Mouse (Mus musculus) forebrain, postnatal 0 days (tissue): ENCODE data around the gene Senp6. TPM values are rescaled to one million over a fixed set of nuclear protein-coding genes. Genes with fewer than 3 reads are reported as not detected.
"Not testable (repeated sequence)": the region's sequence is repeated elsewhere in the genome, so short reads cannot be mapped to it uniquely, and the experiment has no call there.

Experiments
- ATAC-seq: fragments of 200-750 bp; cut with Nextera tagmentation; 2 replicates; pipeline ENCODE4 v1.8.0; 2017; ENCODE audit warnings: mild to moderate bottlenecking, moderate library complexity
- DNase-seq: peaks from one replicate; pipeline ENCODE4 v3.0.0-alpha.2; 2015
- H3K27ac ChIP-seq: fragments of 300-500 bp; sonication (generic); 2 replicates; pipeline ENCODE4 v1.5.1; 2014; ENCODE audit warnings: low read depth, mild to moderate bottlenecking, antibody characterized with exemption, low read length, moderate library complexity, mixed read lengths
- H3K27me3 ChIP-seq: fragments of 300-500 bp; sonication (generic); 2 replicates; pipeline ENCODE4 v1.6.1; 2014; ENCODE audit warnings: mild to moderate bottlenecking, low read length, mixed read lengths; ENCODE audit not compliant: insufficient read depth
- H3K36me3 ChIP-seq: fragments of 300-500 bp; sonication (generic); 2 replicates; pipeline ENCODE4 v1.6.1; 2014; ENCODE audit warnings: mild to moderate bottlenecking, moderate library complexity; ENCODE audit not compliant: insufficient read depth
- H3K4me1 ChIP-seq: fragments of 300-500 bp; sonication (generic); 2 replicates; pipeline ENCODE4 v1.6.1; 2014; ENCODE audit warnings: antibody characterized with exemption; ENCODE audit not compliant: insufficient read depth
- H3K4me2 ChIP-seq: fragments of 300-500 bp; sonication (generic); 2 replicates; pipeline ENCODE4 v1.6.1; 2014; ENCODE audit warnings: low read depth, mild to moderate bottlenecking, moderate library complexity
- H3K4me3 ChIP-seq: fragments of 300-500 bp; sonication (generic); 2 replicates; pipeline ENCODE4 v1.5.1; 2014; ENCODE audit warnings: low read depth, low read length, mixed read lengths
- H3K9ac ChIP-seq: fragments of 300-500 bp; sonication (generic); 2 replicates; pipeline ENCODE4 v1.6.1; 2014; ENCODE audit warnings: mild to moderate bottlenecking
- H3K9me3 ChIP-seq: fragments of 300-500 bp; sonication (generic); 2 replicates; pipeline ENCODE4 v1.6.1; 2016; ENCODE audit warnings: low read length
- CTCF ChIP-seq: sonication (generic); IDR thresholded peaks from 2 replicates; pipeline ENCODE4 v1.5.1; 2016; ENCODE audit warnings: antibody characterized with exemption, control low read depth, low read depth
- WGBS: fragments of 180-500 bp; shearing (Covaris S2); extraction: QIAGEN DNeasy Blood & Tissue Kit; methylation state at CpG from one replicate; pipeline ENCODE4 v1.1.7; 2014; 5-methylcytosine and 5-hydroxymethylcytosine counted together
- polyA plus RNA-seq: library from polyadenylated mRNA; unstranded; fragments of >200 nt; fragmentation: Nextera tagmentation; extraction: Ambion mirVana; gene quantifications from 2 replicates; pipeline ENCODE4 v1.2.1, GENCODE M21; 2015
- total RNA-seq: library from RNA; depleted of rRNA; stranded (reverse); fragments of >200 nt; gene quantifications from 2 replicates; pipeline ENCODE4 v1.2.3, GENCODE M21; 2014

Senp6 gene
- total and polyA plus RNA-seq, 2 experiments from 2014 or later = 44.7 to 127 TPM

DNA sequence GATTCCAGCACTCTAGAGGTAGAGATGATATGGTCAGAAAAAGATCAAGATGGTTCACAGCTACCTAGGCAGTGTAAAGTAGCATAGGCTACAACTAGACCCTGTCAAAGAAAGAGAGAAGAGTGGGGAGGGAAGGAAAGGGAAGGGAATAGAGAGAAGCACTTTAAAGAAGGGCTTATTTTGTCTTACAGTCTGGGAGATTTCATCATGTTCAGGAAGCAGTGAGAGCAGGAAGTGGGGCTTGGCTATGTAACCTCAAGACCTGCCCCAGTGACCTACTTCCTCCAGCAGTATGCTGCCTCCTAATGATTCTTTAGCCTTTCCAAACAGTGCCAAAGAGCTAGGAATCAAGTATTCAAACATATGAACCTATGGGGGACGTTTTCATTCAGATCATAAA is 14.2 kb downstream of the Senp6 start:
- DNase-seq (no peak), ATAC-seq (no peak)
- H3K4me2 ChIP-seq = no peak overlapping the region
- H3K27ac ChIP-seq = no peak overlapping the region
- no peak for TF ChIP-seq CTCF
- no peaks in the 10 kb centered on the region for H3K9me3 ChIP-seq
- no peaks in the 10 kb centered on the region for H3K36me3 ChIP-seq
- WGBS = 88% methylated on average over 1 of the region's 1 CpGs
- no peaks in the 10 kb centered on the region for H3K27me3 ChIP-seq
- H3K4me1 ChIP-seq = no peaks in the 10 kb centered on the region
- no peak overlapping the region for H3K9ac ChIP-seq
- H3K4me3 ChIP-seq = no peak overlapping the region

DNA sequence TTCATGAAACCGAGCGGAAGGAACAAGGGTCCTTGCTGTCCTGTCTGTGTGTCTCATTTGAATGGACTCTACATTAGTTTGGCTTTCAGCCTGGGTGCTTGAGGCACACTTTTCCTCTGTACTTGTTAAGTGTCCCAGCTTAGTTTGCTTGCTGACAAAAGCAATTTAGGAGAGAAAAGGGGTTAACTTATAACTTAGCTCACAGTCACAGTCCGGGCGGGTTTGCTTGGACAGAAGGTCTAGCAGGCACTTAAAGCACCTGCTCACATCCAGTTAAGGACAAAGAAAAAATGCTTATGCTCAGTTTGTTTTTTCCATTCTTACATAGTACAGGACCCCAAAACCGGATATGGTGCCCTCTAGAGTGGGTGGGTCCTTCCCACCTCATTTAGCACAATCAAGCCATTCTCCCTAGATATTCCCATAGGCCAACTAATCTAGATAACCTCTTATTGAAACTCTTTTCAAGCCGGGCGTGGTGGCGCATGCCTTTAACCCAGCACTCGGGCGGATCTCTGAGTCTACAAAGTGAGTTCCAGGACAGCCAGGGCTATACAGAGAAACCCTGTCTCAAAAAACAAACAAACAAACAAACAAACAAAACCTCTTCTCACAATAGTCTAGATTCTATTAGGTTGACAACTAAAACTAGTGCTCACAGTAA is 17.9 kb downstream of the Senp6 start:
- Histone ChIP-seq H3K4me2 (no peak overlapping the region), H3K9ac (no peak overlapping the region), H3K4me1 (no peaks in the 10 kb centered on the region), H3K36me3 (no peaks in the 10 kb centered on the region), H3K4me3 (no peak overlapping the region), H3K27ac (no peak overlapping the region), H3K27me3 (no peaks in the 10 kb centered on the region), H3K9me3 (no peaks in the 10 kb centered on the region)
- no peak for DNase-seq
- TF ChIP-seq CTCF = no peak
- 42% methylated on average over 10 of the region's 10 CpGs for WGBS
- no peak for ATAC-seq

DNA sequence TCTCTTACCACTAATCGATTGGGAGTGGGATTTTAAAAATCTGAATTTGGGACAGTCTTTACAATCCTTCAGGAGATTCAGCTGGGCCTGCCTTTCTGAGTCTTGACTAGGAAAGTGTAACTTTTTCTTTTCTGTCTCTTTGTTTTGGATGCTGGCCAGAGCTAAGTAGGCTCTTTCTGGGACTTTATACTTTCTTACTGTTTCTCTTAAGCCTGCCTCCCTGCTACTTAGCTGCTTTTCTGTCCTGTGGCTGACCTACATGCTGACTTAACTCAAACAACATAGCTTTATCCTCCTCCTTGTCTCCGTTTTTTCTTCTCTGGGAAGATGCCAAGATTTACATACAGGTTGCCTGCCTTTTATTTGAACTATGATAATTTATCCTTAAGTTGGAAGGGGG is 19.0 kb downstream of the Senp6 start:
- no peak for DNase-seq
- Histone ChIP-seq H3K9me3 (no peaks in the 10 kb centered on the region), H3K27ac (no peak overlapping the region), H3K9ac (no peak overlapping the region), H3K27me3 (no peaks in the 10 kb centered on the region), H3K4me1 (no peaks in the 10 kb centered on the region), H3K36me3 (no peaks in the 10 kb centered on the region), H3K4me3 (no peak overlapping the region), H3K4me2 (no peak overlapping the region)
- no peak for TF ChIP-seq CTCF
- ATAC-seq = no peak
- WGBS = 43% methylated on average over 2 of the region's 2 CpGs

GRCm38 (mm10) chr9:80086272-80086966 is 19.7 kb downstream of the Senp6 start:
- WGBS = 97% methylated on average over 5 of the region's 6 CpGs
- not testable (repeated sequence) for H3K4me2 ChIP-seq, H3K4me3 ChIP-seq, H3K9me3 ChIP-seq, H3K4me1 ChIP-seq, ATAC-seq, DNase-seq, H3K36me3 ChIP-seq, H3K9ac ChIP-seq, H3K27ac ChIP-seq, H3K27me3 ChIP-seq

DNA sequence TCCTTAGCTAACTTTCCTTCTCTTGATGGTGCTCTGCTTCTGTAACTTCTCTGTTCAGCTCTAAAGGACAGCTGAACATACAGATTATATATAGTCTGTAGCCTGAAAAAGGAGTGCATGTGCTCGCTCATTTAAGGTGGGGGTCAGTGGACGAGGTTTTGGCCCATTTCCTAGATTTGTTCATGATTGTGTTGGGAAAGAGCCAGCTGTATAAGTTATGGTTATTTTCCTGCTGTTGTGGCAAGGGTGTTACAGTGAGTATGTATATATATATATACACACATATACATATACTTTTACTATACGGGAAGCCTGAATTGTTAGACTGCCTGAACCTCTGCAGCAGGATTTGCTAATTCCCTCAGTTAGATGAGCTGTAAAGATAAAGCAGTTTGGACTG is 22.7 kb downstream of the Senp6 start:
- no peak for TF ChIP-seq CTCF
- H3K9me3 ChIP-seq = no peaks in the 10 kb centered on the region
- no peaks in the 10 kb centered on the region for H3K4me1 ChIP-seq
- ATAC-seq (no peak), DNase-seq (no peak)
- no peaks in the 10 kb centered on the region for H3K36me3 ChIP-seq
- WGBS = 56% methylated on average over 3 of the region's 3 CpGs
- H3K4me3 ChIP-seq = no peak overlapping the region
- H3K27me3 ChIP-seq = no peaks in the 10 kb centered on the region
- H3K27ac ChIP-seq = no peak overlapping the region
- H3K4me2 ChIP-seq = no peak overlapping the region
- no peak overlapping the region for H3K9ac ChIP-seq

DNA sequence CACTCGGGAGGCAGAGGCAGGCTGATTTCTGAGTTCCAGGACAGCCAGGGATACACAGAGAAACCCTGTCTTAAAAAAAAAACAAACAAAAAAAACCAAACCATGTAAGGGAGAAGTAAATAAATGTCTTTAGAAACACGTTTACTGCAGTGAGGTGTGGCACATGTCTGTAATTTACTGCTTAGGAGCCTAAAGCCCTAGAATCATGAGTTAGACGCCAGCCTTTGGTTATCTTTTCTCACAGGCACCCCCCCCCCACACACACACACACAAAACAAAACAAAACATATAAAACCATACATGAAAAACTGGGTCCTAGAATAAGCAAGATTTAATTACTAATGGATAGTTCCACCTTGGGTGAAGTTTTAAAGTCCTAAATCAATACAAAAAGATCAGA is 29.6 kb downstream of the Senp6 start:
- Histone ChIP-seq H3K4me3 (no peak overlapping the region), H3K27me3 (no peaks in the 10 kb centered on the region), H3K9me3 (no peaks in the 10 kb centered on the region), H3K4me1 (no peaks in the 10 kb centered on the region), H3K27ac (no peak overlapping the region), H3K36me3 (0 out of 2 replicates have a peak, but pooled peaks cover 6% of the 10 kb centered on the region), H3K4me2 (no peak overlapping the region), H3K9ac (no peak overlapping the region)
- ATAC-seq (no peak), DNase-seq (no peak)
- TF ChIP-seq CTCF = no peak
- WGBS = 89% methylated on average over 3 of the region's 3 CpGs

DNA sequence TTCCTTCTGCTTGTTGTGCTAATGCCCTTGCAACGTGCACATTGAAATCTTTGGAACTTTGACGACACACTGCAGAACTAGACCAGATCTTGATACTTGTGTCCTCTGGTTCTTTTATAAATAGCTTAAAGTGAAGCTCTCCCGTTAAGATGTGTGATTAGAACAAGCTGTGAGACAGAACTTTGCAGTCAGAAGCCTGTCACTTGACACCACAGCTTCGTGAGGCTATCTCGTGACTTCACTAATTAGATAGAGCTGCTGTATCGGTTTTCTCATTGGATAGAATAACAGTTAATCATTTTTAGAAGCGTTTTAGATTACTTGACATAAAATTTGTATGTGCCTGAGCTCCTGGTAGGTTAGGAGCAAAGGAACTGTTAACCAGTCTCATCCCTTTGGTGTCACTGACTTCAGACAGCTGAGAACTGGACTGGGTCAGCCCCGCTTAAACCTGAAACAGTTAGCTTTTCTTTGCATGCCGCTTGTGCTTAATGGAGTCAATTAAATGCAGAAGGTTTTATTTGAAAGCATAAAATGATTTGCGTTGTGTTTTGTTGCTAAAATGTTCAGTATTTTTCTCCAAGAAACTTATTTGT is 79.4 kb downstream of the Senp6 start:
- no peak overlapping the region for H3K4me3 ChIP-seq
- no peak overlapping the region for H3K27ac ChIP-seq
- TF ChIP-seq CTCF = no peak
- no peak overlapping the region for H3K9ac ChIP-seq
- no peaks in the 10 kb centered on the region for H3K9me3 ChIP-seq
- WGBS = 73% methylated on average over 10 of the region's 10 CpGs
- H3K4me2 ChIP-seq = no peak overlapping the region
- no peaks in the 10 kb centered on the region for H3K4me1 ChIP-seq
- DNase-seq (no peak), ATAC-seq (no peak)
- H3K36me3 ChIP-seq = peaks cover 27% of the 10 kb centered on the region
- H3K27me3 ChIP-seq = no peaks in the 10 kb centered on the region
